Mouse (Mus musculus) CH12.LX (cell line): ENCODE results near the gene Il13ra1. TPM values are rescaled to one million over a fixed set of nuclear protein-coding genes. Genes with fewer than 3 reads are reported as not detected.
A peak's percentile ranks its signal among the peaks of the same experiment; 100 is the strongest.

Experiments used
- DNase-seq: peaks from one replicate; pipeline ENCODE4 v3.0.0-alpha.2; 2013; ENCODE audit errors: extremely low read depth
- H3K27ac ChIP-seq: 2 replicates; pipeline ENCODE4 v1.5.1; 2012; ENCODE audit warnings: low read depth, mild to moderate bottlenecking, control low read depth, moderate library complexity; ENCODE audit not compliant: insufficient read depth
- H3K27me3 ChIP-seq: replicated peaks from 2 replicates; pipeline ENCODE3; 2012; ENCODE audit warnings: inconsistent platforms
- H3K36me3 ChIP-seq, 2 experiments: replicated peaks in 1 of 2; 2 replicates each; pipeline versions ENCODE3 to v1.6.1; 2012; ENCODE audit warnings: inconsistent platforms in 1 of 2, low read length in 1 of 2, mild to moderate bottlenecking in 1 of 2, mixed read lengths in 1 of 2, moderate library complexity in 1 of 2; ENCODE audit not compliant: control insufficient read depth in 1 of 2, insufficient read depth in 1 of 2
- H3K4me1 ChIP-seq, 2 experiments: 2 replicates each; pipeline ENCODE4 v1.6.1; 2012; ENCODE audit warnings: inconsistent platforms in 1 of 2, moderate library complexity in 1 of 2; ENCODE audit not compliant: insufficient read depth in 2 of 2, control insufficient read depth in 1 of 2
- H3K4me2 ChIP-seq: 2 replicates; pipeline ENCODE4 v1.6.1; 2012; ENCODE audit warnings: low read depth, mild to moderate bottlenecking, control low read depth; ENCODE audit not compliant: poor library complexity, insufficient read depth, severe bottlenecking
- H3K4me3 ChIP-seq, 3 experiments: fragments of 150-350 bp in 1 of 3; sonication (generic) in 1 of 3; replicated peaks in 1 of 3; 2 replicates each; pipeline versions ENCODE3 to v1.5.1; 2011 to 2012; ENCODE audit warnings: low read depth in 2 of 3, low read length in 2 of 3, mild to moderate bottlenecking in 2 of 3, moderate library complexity in 2 of 3, control low read depth in 1 of 3, improper control_type of control experiment in 1 of 3, inconsistent platforms in 1 of 3, mixed read lengths in 1 of 3; ENCODE audit not compliant: poor library complexity in 1 of 3
- H3K79me2 ChIP-seq: replicated peaks from 2 replicates; pipeline ENCODE4 v1.6.1; 2012; ENCODE audit warnings: mild to moderate bottlenecking, moderate library complexity; ENCODE audit not compliant: control insufficient read depth, poor library complexity, insufficient read depth, severe bottlenecking; ENCODE audit errors: extremely low read depth
- H3K9ac ChIP-seq: 2 replicates; pipeline ENCODE4 v1.6.1; 2012; ENCODE audit warnings: low read depth, mild to moderate bottlenecking, control low read depth, moderate library complexity; ENCODE audit not compliant: insufficient read depth
- H3K9me3 ChIP-seq: replicated peaks from 2 replicates; pipeline ENCODE3; 2012; ENCODE audit warnings: low read length, inconsistent platforms, mixed read lengths
- CHD2 ChIP-seq: IDR thresholded peaks from 2 replicates; pipeline ENCODE4 v1.6.1; 2011; ENCODE audit warnings: low read length, improper control_type of control experiment
- CTCF ChIP-seq, 2 experiments: IDR thresholded peaks in 1 of 2; conservative IDR thresholded peaks in 1 of 2; 2 replicates each; pipeline ENCODE4 v1.5.1; 2011 to 2012; ENCODE audit warnings: low read depth in 2 of 2, low read length in 2 of 2, improper control_type of control experiment in 1 of 2, inconsistent platforms in 1 of 2, mild to moderate bottlenecking in 1 of 2, moderate library complexity in 1 of 2
- E2F4 ChIP-seq: IDR thresholded peaks from 2 replicates; pipeline ENCODE4 v1.6.1; 2011; ENCODE audit warnings: low read depth, low read length, improper control_type of control experiment; ENCODE audit not compliant: insufficient replicate concordance
- GABPA ChIP-seq: IDR thresholded peaks from 2 replicates; pipeline ENCODE4 v1.6.1; 2012; ENCODE audit warnings: low read depth, low read length, improper control_type of control experiment, inconsistent platforms; ENCODE audit not compliant: insufficient replicate concordance
- HCFC1 ChIP-seq: IDR thresholded peaks from 2 replicates; pipeline ENCODE4 v1.6.1; 2012; ENCODE audit warnings: low read depth, mild to moderate bottlenecking, inconsistent platforms, low read length, improper control_type of control experiment
- KAT2A ChIP-seq: IDR thresholded peaks from 2 replicates; pipeline ENCODE4 v1.6.1; 2012; ENCODE audit warnings: low read length, improper control_type of control experiment, inconsistent platforms; ENCODE audit not compliant: insufficient replicate concordance
- MAZ ChIP-seq: IDR thresholded peaks from 2 replicates; pipeline ENCODE4 v1.6.1; 2012; ENCODE audit warnings: low read depth, mild to moderate bottlenecking, inconsistent platforms, low read length, improper control_type of control experiment, moderate library complexity
- MYC ChIP-seq: IDR thresholded peaks from 2 replicates; pipeline ENCODE4 v1.6.1; 2011; ENCODE audit warnings: low read depth, mild to moderate bottlenecking, improper control_type of control experiment, low read length
- NRF1 ChIP-seq: IDR thresholded peaks from 2 replicates; pipeline ENCODE4 v1.6.1; 2014; ENCODE audit warnings: low read depth, mild to moderate bottlenecking, inconsistent platforms, low read length, improper control_type of control experiment, moderate library complexity
- RAD21 ChIP-seq: IDR thresholded peaks from 2 replicates; pipeline ENCODE4 v1.6.1; 2011; ENCODE audit warnings: low read depth, mild to moderate bottlenecking, low read length, improper control_type of control experiment, moderate library complexity
- RCOR1 ChIP-seq: conservative IDR thresholded peaks from 2 replicates; pipeline ENCODE4 v1.6.1; 2012; ENCODE audit warnings: low read depth, mild to moderate bottlenecking, inconsistent platforms, low read length, improper control_type of control experiment
- SIN3A ChIP-seq: IDR thresholded peaks from 2 replicates; pipeline ENCODE4 v1.6.1; 2012; ENCODE audit warnings: low read length, improper control_type of control experiment, inconsistent platforms
- TBP ChIP-seq: conservative IDR thresholded peaks from 2 replicates; pipeline ENCODE4 v1.6.1; 2011; ENCODE audit warnings: low read depth, low read length, improper control_type of control experiment
- UBTF ChIP-seq: IDR thresholded peaks from 2 replicates; pipeline ENCODE4 v1.6.1; 2012; ENCODE audit warnings: low read depth, mild to moderate bottlenecking, inconsistent platforms, low read length, improper control_type of control experiment, moderate library complexity
- dilution Hi-C: fragments of 300-500 bp; cut with MboI; formaldehyde crosslinking; loops from 2 replicates; pipeline ENCODE4 v1.14.3; 2020; ENCODE audit warnings: low sequenced_read_pairs; ENCODE audit not compliant: extremely low pct_unique_long_range_greater_than_20kb, extremely low pct_ligation_motif_present
- in situ Hi-C: fragments of 300-500 bp; cut with MboI; formaldehyde crosslinking; loops from 3 replicates; pipeline ENCODE4 v1.14.3; 2019; ENCODE audit warnings: low sequenced_read_pairs, low pct_ligation_motif_present, low pct_unique_long_range_greater_than_20kb, mixed read lengths
- polyA plus RNA-seq: library from polyadenylated mRNA; unstranded; fragments of >175 nt; gene quantifications from 2 replicates; pipeline ENCODE4 v1.2.1, GENCODE M21; 2012; ENCODE audit warnings: low read depth; ENCODE audit not compliant: insufficient read length
- total RNA-seq, 2 experiments: library from RNA; depleted of rRNA; stranded (reverse); fragments of 300-350 nt in 1 of 2; fragments of >200 nt in 1 of 2; gene quantifications; 2 replicates each; pipeline ENCODE4 v1.2.3; 2012 to 2014

Gene Il13ra1
- total and polyA plus RNA-seq, 3 experiments: 0.21 to 1.6 (median 0.59) TPM

GRCm38 (mm10) chrX:36150100-36150499 is 38.2 kb downstream of the Il13ra1 start:
- no peaks in the 10 kb centered on the region for H3K4me1 ChIP-seq
- no peaks in the 10 kb centered on the region for H3K36me3 ChIP-seq
- H3K4me2 ChIP-seq: no peak overlapping the region
- dilution Hi-C loops: no loop called here
- no peak overlapping the region for H3K27ac ChIP-seq
- no peaks in the 10 kb centered on the region for H3K9me3 ChIP-seq
- no peak overlapping the region for H3K4me3 ChIP-seq
- in situ Hi-C loops: no loop called here
- TF ChIP-seq MYC: no peak
- TF ChIP-seq CTCF (conservative IDR thresholded peaks at IDR 0.05 in 1 of 2, IDR thresholded peaks at IDR 0.05 in 1 of 2; ENCODE audit: low read depth in 2 of 2, low read length in 2 of 2): peak in 1 of 2 experiments; percentile 41; a peak in 2 of 4 replicates
- peak; percentile 3 for DNase-seq
- H3K27me3 ChIP-seq: no peaks in the 10 kb centered on the region
- no peak overlapping the region for H3K9ac ChIP-seq
- H3K79me2 ChIP-seq: no peaks in the 10 kb centered on the region

- H3K27ac ChIP-seq: no peak overlapping the region
- in situ Hi-C loops (no loop called here), dilution Hi-C loops (no loop called here)
- H3K9me3 ChIP-seq: no peaks in the 10 kb centered on the region
- no peak overlapping the region for H3K9ac ChIP-seq
- H3K4me1 ChIP-seq: no peaks in the 10 kb centered on the region
- H3K4me3 ChIP-seq: no peak overlapping the region
- no peaks in the 10 kb centered on the region for H3K79me2 ChIP-seq
- H3K27me3 ChIP-seq: no peaks in the 10 kb centered on the region
- no peak overlapping the region for H3K4me2 ChIP-seq
- no peak for TF ChIP-seq RCOR1
- TF ChIP-seq RAD21: no peak
- DNase-seq: no peak
- H3K36me3 ChIP-seq: no peaks in the 10 kb centered on the region
These were observed 44.8 kb downstream of the Il13ra1 start for GRCm38 (mm10) chrX:36156677-36157076.

DNA sequence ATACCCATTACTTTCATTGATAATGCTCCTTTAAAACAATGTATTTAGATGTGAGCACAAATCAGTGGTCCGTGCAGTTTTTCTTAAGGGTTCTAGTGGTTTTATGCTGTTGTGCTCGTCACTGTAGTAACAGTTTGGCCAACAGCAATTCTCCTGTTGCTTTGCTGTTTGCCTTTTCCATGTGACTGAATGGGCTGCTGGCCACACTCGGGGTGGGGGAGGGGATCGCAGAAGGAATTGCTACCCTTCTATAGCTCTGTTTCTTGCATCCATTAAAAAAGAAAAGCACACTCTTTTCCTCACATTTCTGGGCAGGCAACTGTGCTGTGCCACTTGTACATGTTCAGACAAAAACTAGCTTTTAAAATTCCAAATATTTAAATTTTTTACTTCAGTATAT is 49.7 kb downstream of the Il13ra1 start:
- H3K27ac ChIP-seq: no peak overlapping the region
- H3K36me3 ChIP-seq: no peaks in the 10 kb centered on the region
- H3K4me2 ChIP-seq: no peak overlapping the region
- DNase-seq: no peak
- no peak for TF ChIP-seq MAZ
- TF ChIP-seq TBP: no peak
- TF ChIP-seq RAD21: no peak
- no peak for TF ChIP-seq KAT2A
- TF ChIP-seq E2F4: no peak
- TF ChIP-seq SIN3A: no peak
- TF ChIP-seq UBTF: no peak
- TF ChIP-seq NRF1: no peak
- TF ChIP-seq GABPA: no peak
- TF ChIP-seq CHD2: no peak
- no peak for TF ChIP-seq HCFC1
- H3K9ac ChIP-seq: no peak overlapping the region
- H3K9me3 ChIP-seq: no peaks in the 10 kb centered on the region
- H3K27me3 ChIP-seq: no peaks in the 10 kb centered on the region
- H3K4me3 ChIP-seq: no peak overlapping the region
- in situ Hi-C loops (no loop called here), dilution Hi-C loops (no loop called here)
- H3K4me1 ChIP-seq: no peaks in the 10 kb centered on the region
- no peaks in the 10 kb centered on the region for H3K79me2 ChIP-seq
